Mouse (Mus musculus) cerebellum, postnatal 25 days (tissue): Measurements from ENCODE around the gene Ppm1a.

Source experiments
- DNase-seq, 2 experiments: peaks; one replicate each; pipeline ENCODE4 v3.0.0; 2021; ENCODE audit warnings: mixed read lengths in 2 of 2

Ppm1a gene

DNA sequence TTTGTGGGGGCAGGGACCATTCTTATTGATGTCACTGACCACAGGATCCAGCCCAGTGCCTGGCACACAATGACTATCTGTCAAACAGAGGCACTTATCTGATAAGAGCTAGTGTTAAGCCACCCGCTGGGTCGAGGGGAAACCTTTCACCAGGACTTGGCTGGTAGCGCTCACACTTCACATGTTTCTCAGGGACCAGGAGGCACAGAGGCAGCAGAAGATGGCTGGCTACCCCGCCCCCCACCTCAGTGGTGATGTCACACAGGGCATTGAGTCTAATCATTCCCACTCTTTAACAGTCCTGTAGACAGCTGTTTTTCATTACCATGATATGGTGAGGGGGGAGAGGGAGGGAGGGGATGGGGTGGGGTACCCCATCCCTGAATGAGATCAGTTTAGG is at the start of gene Ppm1a:
Gene Ppm1a, plus strand, starts transcription at position 370 of the 400 bp plus-strand sequence.
- DNase-seq = peak in 1 of 2 experiments; percentile 38

DNA sequence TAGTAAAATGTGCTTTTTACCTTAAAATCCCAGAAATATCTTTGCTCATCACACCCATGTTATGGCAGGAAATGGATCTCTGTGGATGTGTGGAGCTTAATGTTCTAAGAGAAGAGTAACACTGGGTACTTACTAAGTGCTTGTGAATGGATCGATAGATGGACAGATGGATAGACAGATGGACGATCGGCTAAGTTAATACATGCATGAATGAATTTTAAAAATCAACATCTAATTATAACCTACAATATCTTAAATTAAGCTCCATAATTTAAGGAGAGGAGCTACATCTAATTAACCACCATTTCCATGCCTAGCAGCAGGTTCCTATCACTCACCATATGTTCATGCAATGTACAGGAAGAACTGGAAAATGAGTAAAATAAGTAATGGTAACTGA is 47.3 kb upstream of the Ppm1a start:
- DNase-seq = no peak

DNA sequence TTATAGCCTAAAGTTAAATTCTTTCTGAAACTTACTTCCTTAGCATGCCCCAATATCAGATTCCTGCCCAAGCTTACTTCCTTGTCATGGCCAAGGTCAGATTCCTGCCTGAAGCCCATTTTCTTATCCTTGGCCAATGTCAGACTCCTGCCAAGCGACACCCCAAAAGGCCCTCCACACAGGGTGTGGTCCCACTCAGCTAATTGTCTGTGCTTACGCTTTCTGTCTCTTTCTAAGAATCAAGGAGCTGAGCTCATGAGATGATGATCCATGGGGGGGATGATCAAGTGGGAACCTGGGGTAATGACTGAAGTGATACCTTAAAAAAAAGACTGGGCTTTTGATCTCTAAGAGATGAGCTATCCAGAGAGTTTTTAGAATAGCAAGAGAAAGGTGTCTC is 42.4 kb upstream of the Ppm1a start:
- no peak for DNase-seq

GRCm38 (mm10) chr12:72715846-72716245 is 41.4 kb upstream of the Ppm1a start:
- no peak for DNase-seq

DNA sequence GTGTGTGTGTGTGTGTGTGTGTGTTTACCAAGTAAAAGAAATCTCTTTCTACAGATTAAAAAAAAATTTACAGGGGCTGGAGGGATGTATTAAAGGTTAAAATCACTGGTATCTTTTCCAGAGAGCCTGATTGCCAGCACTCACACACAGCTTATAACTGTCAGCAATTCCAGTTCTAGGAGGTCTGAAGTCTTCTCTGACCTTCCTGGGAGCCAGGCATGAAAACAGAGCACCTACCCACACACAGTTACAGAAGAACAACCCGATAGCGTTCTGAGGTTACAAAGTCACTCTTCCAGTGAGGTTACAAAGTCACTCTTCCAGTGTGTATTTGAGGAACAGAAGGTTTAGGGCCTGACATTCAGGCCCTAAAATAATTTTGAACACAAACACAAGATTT is 38.2 kb upstream of the Ppm1a start:
- DNase-seq = no peak

- DNase-seq = no peak
These were observed 37.7 kb upstream of the Ppm1a start for GRCm38 (mm10) chr12:72719452-72720087.

DNA sequence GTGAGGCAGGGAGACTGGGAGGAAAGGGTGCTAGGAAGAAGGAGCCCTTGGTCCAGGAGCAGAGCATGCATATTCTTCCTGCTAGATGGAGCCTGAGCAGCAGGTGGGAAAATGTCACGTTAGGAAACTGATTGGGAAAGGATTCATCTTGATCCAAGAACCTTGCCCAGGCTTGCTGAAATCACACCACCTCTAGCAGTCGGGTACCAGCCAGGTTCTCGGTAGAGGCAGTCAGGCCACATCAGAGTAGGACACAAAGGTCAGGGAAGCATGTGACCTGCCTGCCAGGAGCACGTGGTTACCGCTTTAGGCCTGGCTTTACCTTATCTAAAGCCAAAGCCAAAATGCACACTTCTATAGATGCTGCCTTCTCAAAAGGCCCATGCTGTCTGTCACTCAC is 35.5 kb upstream of the Ppm1a start:
- DNase-seq = no peak

DNA sequence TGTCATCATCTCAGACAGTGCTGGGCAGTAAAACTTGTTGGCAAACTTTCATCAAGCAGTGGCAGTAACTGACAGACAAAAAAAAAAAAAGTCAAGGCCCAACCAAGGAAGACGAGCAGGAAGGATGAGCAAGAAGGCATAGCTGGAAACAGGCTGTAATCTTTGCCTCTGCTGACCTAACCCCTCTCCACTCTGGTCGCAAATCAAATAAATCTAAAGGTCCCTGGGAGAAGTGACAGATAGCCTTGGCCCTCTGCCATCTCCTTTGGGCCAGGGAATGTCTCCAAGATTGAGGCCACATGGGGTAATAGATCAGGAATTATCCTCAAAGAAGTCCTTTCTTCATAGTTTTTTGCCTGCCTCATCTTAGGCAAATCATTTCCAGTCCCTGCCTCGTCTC is 33.3 kb upstream of the Ppm1a start:
- peak in 1 of 2 experiments; percentile 11 for DNase-seq

DNA sequence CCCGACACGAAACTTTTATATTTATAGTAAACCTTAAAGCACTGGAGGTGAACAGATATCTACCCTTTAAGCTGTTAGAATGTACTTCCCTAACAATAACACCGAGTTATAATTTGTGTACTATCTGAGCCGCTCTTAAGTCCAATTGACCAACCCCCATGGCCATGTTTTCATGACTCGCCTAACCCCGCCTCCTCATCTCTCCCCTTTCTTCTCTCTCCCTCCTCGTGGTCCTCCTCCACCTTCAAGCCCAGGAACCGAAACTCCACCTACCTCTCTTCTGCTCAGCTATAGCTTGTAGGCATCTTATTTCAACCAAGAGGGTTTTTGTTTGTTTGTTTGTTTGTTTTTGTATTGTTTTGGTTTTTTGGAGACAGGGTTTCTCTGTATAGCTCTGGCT is 30.2 kb upstream of the Ppm1a start:
- DNase-seq = no peak

- DNase-seq = no peak
These were observed 29.6 kb upstream of the Ppm1a start for GRCm38 (mm10) chr12:72727611-72728010.

- no peak for DNase-seq
These were observed 23.1 kb upstream of the Ppm1a start for GRCm38 (mm10) chr12:72734112-72734511.

GRCm38 (mm10) chr12:72741176-72741575 is 16.1 kb upstream of the Ppm1a start:
- peak in 1 of 2 experiments; percentile 23 for DNase-seq

- DNase-seq = no peak
These were observed 12.4 kb upstream of the Ppm1a start for GRCm38 (mm10) chr12:72744803-72745360.

DNA sequence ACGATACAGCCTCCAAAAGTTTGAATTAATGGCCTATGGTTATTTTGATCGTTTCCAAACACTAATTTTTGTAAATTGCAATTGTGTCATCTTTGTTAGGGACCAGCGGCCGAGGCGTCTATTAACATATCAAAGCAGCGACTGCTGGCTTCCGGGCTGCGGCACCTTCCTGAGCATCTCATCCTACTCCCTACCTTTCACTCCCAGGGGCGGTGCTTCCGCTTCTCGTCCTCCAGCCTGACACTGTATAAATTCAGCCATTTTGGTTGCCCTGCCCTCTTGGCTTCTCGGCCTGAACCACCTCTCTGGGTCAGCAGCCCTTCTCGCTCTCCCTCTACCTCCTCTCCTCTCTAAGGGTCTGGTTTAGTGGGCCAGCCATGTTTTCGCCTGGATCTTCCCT is 11.8 kb upstream of the Ppm1a start:
- no peak for DNase-seq

- no peak for DNase-seq
These were observed 8.9 kb upstream of the Ppm1a start for GRCm38 (mm10) chr12:72748341-72748740.

DNA sequence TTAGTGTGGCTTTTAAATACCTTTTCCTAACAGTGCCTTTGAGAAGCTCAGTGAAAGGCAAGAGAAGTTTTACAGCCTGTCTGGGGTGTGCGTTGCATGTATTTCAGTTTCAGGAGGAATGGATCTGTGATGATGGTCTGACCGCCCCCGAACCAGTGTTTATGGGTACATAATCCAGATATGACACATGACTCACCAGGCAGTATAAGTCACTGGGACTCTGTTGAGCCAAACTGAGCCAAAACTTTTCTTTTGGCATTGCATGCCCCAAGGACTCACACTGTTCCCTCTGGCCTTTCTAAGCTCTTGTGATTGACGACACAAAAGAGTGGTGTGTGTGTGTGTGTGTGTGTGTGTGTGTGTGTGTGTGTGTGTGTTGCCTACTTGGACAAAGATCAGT is 8.4 kb upstream of the Ppm1a start:
- no peak for DNase-seq

DNA sequence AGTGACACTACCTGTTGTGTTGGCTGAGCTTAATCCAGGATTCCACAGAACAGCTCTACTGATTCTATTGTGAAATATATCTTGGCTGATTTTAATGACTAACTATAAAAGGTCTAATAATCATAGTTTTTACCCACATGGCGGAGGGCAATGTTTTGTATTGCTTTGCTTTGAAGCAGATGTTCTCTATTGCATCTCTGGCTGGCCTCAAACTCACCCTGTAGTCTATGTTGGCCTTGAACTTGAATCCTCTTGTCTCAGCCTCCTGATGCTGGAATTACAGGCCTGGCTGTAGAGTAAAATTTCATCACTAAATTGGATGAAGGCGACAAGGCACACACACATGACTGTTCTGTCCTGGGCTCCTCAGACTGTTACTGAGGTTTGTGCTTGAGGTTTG is 7.8 kb upstream of the Ppm1a start:
- DNase-seq = no peak

DNA sequence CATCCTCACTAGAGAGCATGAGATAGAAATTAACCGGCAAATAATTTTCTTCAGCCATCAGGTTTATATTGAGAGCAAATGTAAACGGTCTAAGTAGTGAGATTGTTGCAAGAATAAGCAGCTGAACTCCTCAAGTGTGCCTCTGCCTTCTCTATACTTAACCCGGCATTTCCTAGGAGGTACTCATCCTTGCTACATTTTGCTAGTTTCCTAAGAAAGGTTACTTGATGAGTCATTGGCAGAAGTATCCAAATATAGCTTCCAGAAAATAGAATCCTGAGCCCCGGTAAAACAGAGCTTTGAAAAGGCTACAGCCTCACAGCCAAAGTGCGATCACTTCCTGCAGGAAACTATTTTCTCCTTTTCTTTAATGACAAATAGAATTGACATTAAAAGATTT is 7.2 kb upstream of the Ppm1a start:
- no peak for DNase-seq

- DNase-seq = no peak
These were observed 6.6 kb upstream of the Ppm1a start for GRCm38 (mm10) chr12:72750606-72751005.

DNA sequence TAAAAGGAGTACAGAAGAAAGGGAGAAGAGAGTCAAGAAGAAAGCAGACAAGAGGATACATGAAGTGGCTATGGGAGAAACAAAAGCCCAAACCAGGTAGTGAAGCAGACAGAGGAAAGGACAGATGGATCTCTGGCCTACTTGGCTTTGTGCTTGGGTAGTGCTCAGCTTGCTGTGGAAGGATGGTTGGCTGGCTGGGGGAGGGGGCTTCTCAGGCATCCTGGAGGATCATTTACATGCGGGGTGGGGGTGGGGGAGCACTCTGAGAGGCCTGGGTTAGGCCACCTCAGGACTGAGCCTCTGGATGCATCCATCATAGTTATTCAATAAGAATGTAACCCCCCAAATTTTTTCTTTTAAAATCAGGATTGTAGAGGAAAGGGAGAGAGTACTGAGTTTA is 341 bp downstream of the Ppm1a start:
- peak in 1 of 2 experiments; percentile 36 for DNase-seq

DNA sequence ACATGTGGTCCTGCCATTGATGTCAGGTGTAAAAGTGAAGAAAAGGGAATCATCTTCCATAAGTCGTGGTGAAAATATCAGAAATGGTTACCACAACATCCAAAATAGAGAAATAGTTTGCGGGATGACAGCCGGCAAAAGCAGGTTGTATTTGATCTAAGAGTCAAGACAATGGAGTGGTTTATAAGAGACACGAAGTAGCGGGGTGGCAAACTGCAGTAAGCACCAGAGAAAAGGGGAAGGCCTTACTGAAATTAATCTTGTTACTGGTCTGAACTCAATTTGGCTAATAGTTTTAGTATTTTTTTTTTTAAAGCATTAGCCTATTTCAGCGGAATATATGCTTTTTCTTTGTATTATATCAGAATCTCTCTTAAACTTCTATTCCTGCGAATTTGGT is 2.7 kb downstream of the Ppm1a start:
- DNase-seq = no peak

- peak; percentile 97 to 99 for DNase-seq
These were observed 3.3 kb downstream of the Ppm1a start for GRCm38 (mm10) chr12:72760376-72761229.

- no peak for DNase-seq
These were observed 4.0 kb downstream of the Ppm1a start for GRCm38 (mm10) chr12:72761230-72761648.

- peak in 1 of 2 experiments; percentile 74 for DNase-seq
These were observed 4.5 kb downstream of the Ppm1a start for GRCm38 (mm10) chr12:72761649-72762261.
